Mouse (Mus musculus): ENCODE measurements at regions not wholly inside any gene's neighbourhood (a gene's known extent, or its start where the extent isn't known, plus 50 kb on each side); places are given as distances from the start of the nearest gene placed in this dataset.

DNA sequence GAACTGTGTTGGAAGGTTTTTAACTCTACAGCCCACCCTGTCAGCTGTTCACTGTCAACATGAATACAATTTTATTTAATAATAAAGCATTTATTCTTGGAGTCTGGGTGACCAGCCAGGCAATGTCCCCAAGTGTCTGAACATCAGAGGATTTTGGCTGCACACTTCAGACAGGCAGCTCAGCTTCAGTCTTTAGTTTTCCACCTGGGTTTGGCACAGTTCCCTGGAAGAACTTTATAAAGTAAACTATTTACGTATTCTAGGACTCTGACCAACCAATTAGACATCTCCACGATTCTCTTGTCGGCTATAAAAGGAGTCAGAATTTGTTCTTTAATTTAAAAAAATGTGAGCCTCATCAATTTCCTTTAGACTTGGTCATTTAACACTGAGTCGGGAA lies 220.8 kb upstream of the 1700056E22Rik start:
- WGBS, result 93% methylated on average over 4 of the region's 4 CpGs
- Histone ChIP-seq H3K9me3 (replicated peaks) (no peaks in the 10 kb centered on the region), H3K27ac (replicated peaks) (no peak overlapping the region), H3K4me1 (no peaks in the 10 kb centered on the region), H3K4me3 (no peak overlapping the region), H3K36me3 (no peaks in the 10 kb centered on the region), H3K27me3 (ENCODE audit: low read depth, poor library complexity, severe bottlenecking) (no peaks in the 10 kb centered on the region)
- DNase-seq (ENCODE audit: low spot score), result no peak

GRCm38 (mm10) chr1:184244730-184245488 lies 210.8 kb upstream of the 1700056E22Rik start:
- Histone ChIP-seq H3K9me3 (replicated peaks) (no peaks in the 10 kb centered on the region), H3K36me3 (no peaks in the 10 kb centered on the region), H3K4me3 (no peak overlapping the region), H3K27me3 (ENCODE audit: low read depth, poor library complexity, severe bottlenecking) (no peaks in the 10 kb centered on the region), H3K27ac (replicated peaks) (no peak overlapping the region), H3K4me1 (no peaks in the 10 kb centered on the region)
- WGBS, result 89% methylated on average over 23 of the region's 23 CpGs
- no peak for DNase-seq (ENCODE audit: low spot score)

- WGBS, result 90% methylated on average over 9 of the region's 9 CpGs
- Histone ChIP-seq H3K36me3 (no peaks in the 10 kb centered on the region), H3K9me3 (replicated peaks) (no peaks in the 10 kb centered on the region), H3K27me3 (ENCODE audit: low read depth, poor library complexity, severe bottlenecking) (no peaks in the 10 kb centered on the region), H3K4me3 (no peak overlapping the region), H3K4me1 (no peaks in the 10 kb centered on the region), H3K27ac (replicated peaks) (no peak overlapping the region)
- no peak for DNase-seq (ENCODE audit: low spot score)
These were observed 210.2 kb upstream of the 1700056E22Rik start for GRCm38 (mm10) chr1:184244296-184244695.

DNA sequence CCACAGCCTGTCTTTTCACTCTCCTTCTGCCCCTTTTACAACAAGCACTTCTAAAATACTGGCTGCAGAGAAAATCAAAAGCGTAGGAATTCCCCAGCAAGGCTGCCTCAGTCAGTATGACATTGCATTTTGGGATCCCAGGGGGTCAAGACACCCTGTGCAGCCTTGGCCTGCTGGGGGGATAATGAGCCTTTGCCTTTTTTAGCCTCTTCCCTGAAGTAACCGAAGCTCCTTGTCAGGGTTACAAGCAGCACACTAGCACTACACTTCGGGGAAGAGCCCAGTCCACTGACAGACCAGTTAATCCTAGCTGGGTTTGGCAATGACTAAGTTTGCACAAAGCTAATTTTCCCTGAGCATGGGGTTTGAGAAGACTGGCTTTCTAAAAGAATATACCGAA lies 207.7 kb upstream of the 1700056E22Rik start:
- Histone ChIP-seq H3K27ac (replicated peaks) (no peak overlapping the region), H3K36me3 (no peaks in the 10 kb centered on the region), H3K4me1 (no peaks in the 10 kb centered on the region), H3K27me3 (ENCODE audit: low read depth, poor library complexity, severe bottlenecking) (no peaks in the 10 kb centered on the region), H3K4me3 (no peak overlapping the region), H3K9me3 (replicated peaks) (no peaks in the 10 kb centered on the region)
- no peak for DNase-seq (ENCODE audit: low spot score)
- WGBS, result 67% methylated on average over 4 of the region's 4 CpGs

DNA sequence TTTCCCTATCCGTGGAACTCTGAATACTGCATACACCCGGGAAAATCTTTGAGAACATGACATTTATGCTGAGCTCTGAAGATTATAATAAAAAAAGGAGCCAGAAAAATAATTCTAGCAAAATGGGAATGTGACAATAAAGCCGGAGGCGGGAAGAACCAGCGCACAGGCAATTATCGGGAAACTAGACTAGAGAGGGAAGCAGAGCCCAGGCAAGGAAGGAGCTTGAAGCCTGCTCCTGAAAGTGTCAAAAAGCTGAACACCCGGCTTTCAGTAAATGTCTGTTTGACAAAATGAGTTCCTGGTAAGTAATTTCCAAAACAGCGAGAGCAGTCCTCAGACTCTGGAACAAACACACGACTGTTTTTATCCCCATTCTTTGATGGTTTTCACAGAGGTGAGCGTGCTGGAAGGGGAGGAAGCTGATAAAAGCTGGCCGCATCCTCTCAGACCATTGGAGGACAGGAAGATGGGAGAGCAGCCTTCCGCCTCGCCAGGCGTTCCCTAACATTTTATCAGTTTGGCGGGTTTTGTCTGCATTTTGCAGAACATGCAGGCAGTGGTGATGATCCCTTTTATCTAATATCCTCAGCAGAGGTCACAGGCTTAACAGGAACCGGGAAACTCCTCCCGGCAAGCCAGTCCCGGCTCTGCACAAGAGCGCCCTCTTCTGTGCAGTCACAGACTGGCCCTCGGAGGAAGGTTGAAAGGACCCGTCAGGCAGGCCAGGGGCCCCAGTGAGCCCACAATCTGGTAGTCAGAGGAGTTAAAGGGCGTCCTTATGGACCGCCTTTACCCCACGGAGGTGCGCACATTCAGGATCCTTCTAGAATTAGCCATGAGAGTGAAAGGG lies 201.3 kb upstream of the 1700056E22Rik start:
- Histone ChIP-seq H3K4me1 (peaks cover 19% of the 10 kb centered on the region), H3K9me3 (replicated peaks) (no peaks in the 10 kb centered on the region), H3K27me3 (ENCODE audit: low read depth, poor library complexity, severe bottlenecking) (no peaks in the 10 kb centered on the region), H3K36me3 (no peaks in the 10 kb centered on the region), H3K4me3 (peak overlapping the region; percentile 42), H3K27ac (replicated peaks) (peak overlapping the region; percentile 76)
- WGBS, result 24% methylated on average over 25 of the region's 25 CpGs
- DNase-seq (ENCODE audit: low spot score), result peak; percentile 82

DNA sequence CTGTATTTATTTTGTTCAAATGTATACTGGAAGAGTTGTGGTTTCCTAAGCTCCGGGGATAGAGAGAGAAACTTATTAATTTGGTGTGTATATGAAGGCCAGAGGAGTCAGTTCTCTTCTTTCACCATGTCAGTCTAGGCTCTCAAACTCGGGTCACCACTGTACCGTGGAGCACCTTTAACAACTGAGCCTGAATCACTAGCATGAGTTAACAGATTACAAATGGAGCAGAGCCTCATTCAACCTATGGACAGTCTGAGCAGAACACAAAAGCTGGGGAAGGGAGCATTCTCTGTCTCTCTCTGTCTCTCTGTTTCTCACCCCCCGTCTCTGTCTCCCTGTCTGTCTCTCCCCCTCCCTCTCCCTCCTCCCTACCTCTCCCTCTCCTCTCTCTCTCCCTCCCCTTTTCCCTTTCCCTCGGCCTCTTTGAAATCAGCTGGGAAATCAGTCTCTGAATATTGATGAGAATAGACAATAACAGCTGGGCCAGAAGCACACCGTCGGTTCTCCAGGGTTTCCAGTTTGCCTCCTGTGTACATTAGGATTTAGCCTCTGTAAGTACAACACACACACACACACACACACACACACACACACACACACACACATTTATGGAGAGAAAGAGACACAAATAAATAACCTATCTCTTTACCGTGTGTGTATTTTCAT lies 200.4 kb upstream of the 1700056E22Rik start:
- Histone ChIP-seq H3K36me3 (no peaks in the 10 kb centered on the region), H3K27me3 (ENCODE audit: low read depth, poor library complexity, severe bottlenecking) (no peaks in the 10 kb centered on the region), H3K4me3 (no peak overlapping the region), H3K27ac (replicated peaks) (no peak overlapping the region), H3K4me1 (peaks cover 19% of the 10 kb centered on the region), H3K9me3 (replicated peaks) (no peaks in the 10 kb centered on the region)
- peak; percentile 13 for DNase-seq (ENCODE audit: low spot score)
- 60% methylated on average over 8 of the region's 8 CpGs for WGBS

- Histone ChIP-seq H3K4me1 (peaks cover 19% of the 10 kb centered on the region), H3K9me3 (replicated peaks) (no peaks in the 10 kb centered on the region), H3K27me3 (ENCODE audit: low read depth, poor library complexity, severe bottlenecking) (no peaks in the 10 kb centered on the region), H3K4me3 (no peak overlapping the region), H3K36me3 (no peaks in the 10 kb centered on the region), H3K27ac (replicated peaks) (no peak overlapping the region)
- 78% methylated on average over 5 of the region's 5 CpGs for WGBS
- DNase-seq (ENCODE audit: low spot score), result no peak
These were observed 199.7 kb upstream of the 1700056E22Rik start for GRCm38 (mm10) chr1:184233741-184234255.

DNA sequence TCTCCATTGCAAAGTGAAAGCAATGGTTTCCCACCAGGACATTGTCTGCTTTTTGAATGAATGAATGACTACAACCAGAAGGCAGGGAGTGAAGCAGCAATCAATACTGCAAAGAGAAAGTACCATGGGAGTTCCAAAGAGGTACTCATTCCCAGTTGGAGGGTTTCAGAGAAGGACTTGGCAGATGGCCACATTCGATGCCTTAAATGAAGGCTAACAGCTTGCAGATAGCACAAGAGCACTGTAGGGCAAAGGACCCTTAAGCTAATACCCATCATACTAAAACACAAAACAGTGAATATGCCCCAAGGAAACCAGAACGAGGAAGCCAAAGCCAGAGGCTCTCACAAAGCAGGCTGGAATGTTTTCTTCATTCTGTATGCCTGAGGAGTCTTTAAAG lies 188.2 kb upstream of the 1700056E22Rik start:
- Histone ChIP-seq H3K4me1 (no peaks in the 10 kb centered on the region), H3K27ac (replicated peaks) (no peak overlapping the region), H3K36me3 (no peaks in the 10 kb centered on the region), H3K27me3 (ENCODE audit: low read depth, poor library complexity, severe bottlenecking) (no peaks in the 10 kb centered on the region), H3K4me3 (no peak overlapping the region), H3K9me3 (replicated peaks) (no peaks in the 10 kb centered on the region)
- no peak for DNase-seq (ENCODE audit: low spot score)
- WGBS, result 76% methylated on average over 2 of the region's 2 CpGs

GRCm38 (mm10) chr1:184221792-184222191 lies 187.7 kb upstream of the 1700056E22Rik start:
- Histone ChIP-seq H3K27ac (replicated peaks) (no peak overlapping the region), H3K4me3 (no peak overlapping the region), H3K9me3 (replicated peaks) (no peaks in the 10 kb centered on the region), H3K36me3 (no peaks in the 10 kb centered on the region), H3K4me1 (no peaks in the 10 kb centered on the region), H3K27me3 (ENCODE audit: low read depth, poor library complexity, severe bottlenecking) (no peaks in the 10 kb centered on the region)
- no peak for DNase-seq (ENCODE audit: low spot score)
- WGBS, result 85% methylated on average over 3 of the region's 3 CpGs

- Histone ChIP-seq H3K36me3 (no peaks in the 10 kb centered on the region), H3K4me1 (peaks cover under 1% of the 10 kb centered on the region; the same call in 1 of the 2 replicates), H3K27ac (replicated peaks) (no peak overlapping the region), H3K27me3 (ENCODE audit: low read depth, poor library complexity, severe bottlenecking) (no peaks in the 10 kb centered on the region), H3K4me3 (no peak overlapping the region), H3K9me3 (replicated peaks) (no peaks in the 10 kb centered on the region)
- 84% methylated on average over 4 of the region's 4 CpGs for WGBS
- no peak for DNase-seq (ENCODE audit: low spot score)
These were observed 163.2 kb upstream of the 1700056E22Rik start for GRCm38 (mm10) chr1:184197272-184197671.

DNA sequence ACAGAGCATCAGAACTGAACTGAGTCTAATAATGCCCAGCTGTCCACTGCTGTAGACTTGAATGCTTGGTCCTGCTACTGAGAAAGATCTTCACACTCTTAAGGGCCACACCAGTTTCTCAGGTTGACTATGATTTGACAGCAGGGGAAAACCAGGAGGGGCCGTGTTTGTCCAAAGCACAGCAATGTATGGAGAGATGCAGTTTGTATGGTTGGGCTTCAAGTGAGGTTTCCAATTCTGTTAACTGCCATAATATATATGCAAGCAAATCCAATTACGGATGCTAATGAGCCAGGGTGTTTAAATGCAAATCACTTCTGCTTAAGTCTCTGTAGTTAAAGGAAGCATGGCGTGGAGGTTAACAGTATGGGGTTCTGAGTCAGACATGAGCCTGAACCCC lies 157.2 kb upstream of the 1700056E22Rik start:
- WGBS, result 65% methylated on average over 3 of the region's 3 CpGs
- no peak overlapping the region for H3K4me3 ChIP-seq
- DNase-seq (ENCODE audit: low spot score), result no peak

GRCm38 (mm10) chr1:184187582-184187981 lies 153.5 kb upstream of the 1700056E22Rik start:
- DNase-seq (ENCODE audit: low spot score), result no peak

More for the DNA sequence above, 157.2 kb upstream of the 1700056E22Rik start:
- H3K27me3 ChIP-seq (ENCODE audit: low read depth, poor library complexity, severe bottlenecking), result no peaks in the 10 kb centered on the region
- H3K36me3 ChIP-seq, result no peaks in the 10 kb centered on the region
- no peaks in the 10 kb centered on the region for H3K9me3 ChIP-seq (replicated peaks)
- peaks cover 6% of the 10 kb centered on the region for H3K4me1 ChIP-seq
- no peak overlapping the region for H3K27ac ChIP-seq (replicated peaks)

More at GRCm38 (mm10) chr1:184187582-184187981, 153.5 kb upstream of the 1700056E22Rik start:
- Histone ChIP-seq H3K4me3 (no peak overlapping the region), H3K27ac (replicated peaks) (no peak overlapping the region), H3K4me1 (peaks cover 6% of the 10 kb centered on the region), H3K27me3 (ENCODE audit: low read depth, poor library complexity, severe bottlenecking) (no peaks in the 10 kb centered on the region), H3K36me3 (no peaks in the 10 kb centered on the region), H3K9me3 (replicated peaks) (no peaks in the 10 kb centered on the region)

All from midbrain, embryonic 10.5 days (tissue).